Mouse (Mus musculus): Measurements from ENCODE around the gene Ankmy1. TPM values are rescaled to one million over a fixed set of nuclear protein-coding genes. Genes with fewer than 3 reads are reported as not detected.

Gene Ankmy1
- polyA plus RNA-seq, 1 experiment = 0.41 TPM

- DNase-seq (ENCODE audit: low read depth) = peak; percentile 88
- no peak for TF ChIP-seq CTCF (IDR thresholded peaks at IDR 0.05; ENCODE audit: borderline replicate concordance, extremely low read depth, insufficient read depth, insufficient read length)
- TF ChIP-seq POLR2A (IDR thresholded peaks at IDR 0.05; ENCODE audit: borderline replicate concordance, extremely low read depth, insufficient read depth, insufficient read length, poor library complexity, severe bottlenecking) = no peak
Measured at GRCm38 (mm10) chr1:92837931-92838833, 64.5 kb downstream of the Ankmy1 start.

- TF ChIP-seq POLR2A (IDR thresholded peaks at IDR 0.05; ENCODE audit: borderline replicate concordance, extremely low read depth, insufficient read depth, insufficient read length, poor library complexity, severe bottlenecking) = no peak
- TF ChIP-seq CTCF (IDR thresholded peaks at IDR 0.05; ENCODE audit: borderline replicate concordance, extremely low read depth, insufficient read depth, insufficient read length) = peak; percentile 94
- DNase-seq (ENCODE audit: low read depth) = peak; percentile 91
Measured at GRCm38 (mm10) chr1:92833987-92834706, 68.6 kb downstream of the Ankmy1 start.

GRCm38 (mm10) chr1:92832011-92833010, 70.4 kb downstream of the Ankmy1 start:
- TF ChIP-seq CTCF (IDR thresholded peaks at IDR 0.05; ENCODE audit: borderline replicate concordance, extremely low read depth, insufficient read depth, insufficient read length) (peak; percentile 33; the same call in 1 of the 2 replicates), POLR2A (IDR thresholded peaks at IDR 0.05; ENCODE audit: borderline replicate concordance, extremely low read depth, insufficient read depth, insufficient read length, poor library complexity, severe bottlenecking) (0 out of 2 replicates have a peak, but pooled peaks have one; percentile 26)
- DNase-seq (ENCODE audit: low read depth) = peak; percentile 96

GRCm38 (mm10) chr1:92831188-92832001, 71.3 kb downstream of the Ankmy1 start, which contains the start of gene Gpc1:
Gene Gpc1 (plus strand): TSS chr1:92831645.
- peak; percentile 95 for DNase-seq (ENCODE audit: low read depth)
- peak; percentile 87 for TF ChIP-seq POLR2A (IDR thresholded peaks at IDR 0.05; ENCODE audit: borderline replicate concordance, extremely low read depth, insufficient read depth, insufficient read length, poor library complexity, severe bottlenecking)
- TF ChIP-seq CTCF (IDR thresholded peaks at IDR 0.05; ENCODE audit: borderline replicate concordance, extremely low read depth, insufficient read depth, insufficient read length) = no peak

- no peak for TF ChIP-seq POLR2A (IDR thresholded peaks at IDR 0.05; ENCODE audit: borderline replicate concordance, extremely low read depth, insufficient read depth, insufficient read length, poor library complexity, severe bottlenecking)
- TF ChIP-seq CTCF (IDR thresholded peaks at IDR 0.05; ENCODE audit: borderline replicate concordance, extremely low read depth, insufficient read depth, insufficient read length) = no peak
- no peak for DNase-seq (ENCODE audit: low read depth)
Measured at GRCm38 (mm10) chr1:92830626-92831187, 72.0 kb downstream of the Ankmy1 start.

- TF ChIP-seq CTCF (IDR thresholded peaks at IDR 0.05; ENCODE audit: borderline replicate concordance, extremely low read depth, insufficient read depth, insufficient read length) (no peak), POLR2A (IDR thresholded peaks at IDR 0.05; ENCODE audit: borderline replicate concordance, extremely low read depth, insufficient read depth, insufficient read length, poor library complexity, severe bottlenecking) (no peak)
- no peak for DNase-seq (ENCODE audit: low read depth)
Measured at GRCm38 (mm10) chr1:92815756-92816294, 86.9 kb downstream of the Ankmy1 start.

- TF ChIP-seq CTCF (IDR thresholded peaks at IDR 0.05; ENCODE audit: borderline replicate concordance, extremely low read depth, insufficient read depth, insufficient read length) = no peak
- no peak for TF ChIP-seq POLR2A (IDR thresholded peaks at IDR 0.05; ENCODE audit: borderline replicate concordance, extremely low read depth, insufficient read depth, insufficient read length, poor library complexity, severe bottlenecking)
- DNase-seq (ENCODE audit: low read depth) = no peak
Measured at GRCm38 (mm10) chr1:92815100-92815499, 87.6 kb downstream of the Ankmy1 start.

GRCm38 (mm10) chr1:92814319-92814718, 88.4 kb downstream of the Ankmy1 start:
- no peak for TF ChIP-seq POLR2A (IDR thresholded peaks at IDR 0.05; ENCODE audit: borderline replicate concordance, extremely low read depth, insufficient read depth, insufficient read length, poor library complexity, severe bottlenecking)
- no peak for TF ChIP-seq CTCF (IDR thresholded peaks at IDR 0.05; ENCODE audit: borderline replicate concordance, extremely low read depth, insufficient read depth, insufficient read length)
- no peak for DNase-seq (ENCODE audit: low read depth)

Other genes with a start within 250 kb of the Ankmy1 start
- gene Gpc1, start 71.3 kb downstream of the Ankmy1 start, polyA plus RNA-seq (2012; rRNA removed) = 157 and 180 TPM in 2 replicates
- gene Dusp28, start 4.1 kb upstream of the Ankmy1 start, polyA plus RNA-seq (2012; rRNA removed) = 18.6 and 23.1 TPM in 2 replicates
- 49.0 and 55.7 TPM in 2 replicates for gene Rnpepl1, start 7.9 kb upstream of the Ankmy1 start, polyA plus RNA-seq (2012; rRNA removed)
- gene Capn10, start 31.5 kb upstream of the Ankmy1 start, polyA plus RNA-seq (2012; rRNA removed) = 64.1 and 73.4 TPM in 2 replicates
- 0.37 and 0.64 TPM in 2 replicates for gene Gpr35, start 48.0 kb upstream of the Ankmy1 start, polyA plus RNA-seq (2012; rRNA removed)
- not detected in 2 replicates for gene Aqp12, start 103.4 kb upstream of the Ankmy1 start, polyA plus RNA-seq (2012; rRNA removed)
- 117 and 213 TPM in 2 replicates for gene Kif1a, start 199.0 kb upstream of the Ankmy1 start, polyA plus RNA-seq (2012; rRNA removed)
- gene Agxt, start 232.3 kb upstream of the Ankmy1 start, polyA plus RNA-seq (2012; rRNA removed) = not detected in 2 replicates

Data from brain, embryonic 14.5 days (tissue).